Mouse (Mus musculus): Measurements from ENCODE around the gene Ndel1. TPM values are rescaled to one million over a fixed set of nuclear protein-coding genes. Genes with fewer than 3 reads are reported as not detected.
A peak's percentile ranks its signal among the peaks of the same experiment; 100 is the strongest.

Gene Ndel1
- polyA plus RNA-seq, 1 experiment from 2014 or later, result 98.8 TPM

- WGBS, result 65% methylated on average over 2 of the region's 2 CpGs
- Histone ChIP-seq H3K4me3 (no peak overlapping the region), H3K4me2 (replicated peaks) (no peak overlapping the region)
These were observed 9.4 kb downstream of the Ndel1 start for GRCm38 (mm10) chr11:68862260-68862659.

DNA sequence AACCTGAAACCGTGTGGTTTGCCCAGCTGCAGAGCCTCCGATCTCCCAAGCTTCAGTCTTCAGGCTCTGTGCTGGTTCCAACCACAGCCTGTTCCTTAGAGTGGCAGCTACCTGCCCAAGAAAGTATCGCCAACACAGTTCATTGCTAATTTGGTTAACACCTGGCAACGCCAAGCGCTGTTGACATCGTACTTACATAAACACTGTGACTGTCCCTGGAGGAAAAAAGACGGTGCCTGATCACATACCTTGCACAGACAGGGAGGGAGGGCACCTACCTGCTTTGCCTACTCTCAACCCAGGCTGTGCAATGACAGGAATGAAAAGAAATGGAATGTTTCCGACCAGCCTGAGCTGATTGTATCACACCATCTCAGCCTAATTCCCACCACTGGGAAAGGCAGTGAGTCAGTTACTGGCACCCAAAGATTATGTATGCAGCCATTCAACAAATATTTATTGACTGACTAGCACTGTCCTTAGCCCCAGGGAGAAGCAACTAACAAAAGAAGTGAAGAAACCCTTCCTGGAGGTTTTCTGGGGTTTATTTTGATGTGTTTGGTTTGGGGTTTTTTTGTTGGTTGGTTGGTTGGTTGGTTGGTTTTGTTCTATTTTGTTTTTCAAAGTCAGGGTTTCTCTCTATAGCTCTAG, 11.6 kb downstream of the Ndel1 start:
- no peaks in the 10 kb centered on the region for H3K9me3 ChIP-seq
- H3K4me3 ChIP-seq, result no peak overlapping the region
- no peak for ATAC-seq (ENCODE audit: low FRiP score, low read depth)
- H3K9ac ChIP-seq, result no peak overlapping the region
- H3K27ac ChIP-seq, result no peak overlapping the region
- no peaks in the 10 kb centered on the region for H3K36me3 ChIP-seq
- 74% methylated on average over 8 of the region's 8 CpGs for WGBS
- H3K4me1 ChIP-seq, result no peaks in the 10 kb centered on the region
- peaks cover 8% of the 10 kb centered on the region for H3K27me3 ChIP-seq
- no peak overlapping the region for H3K4me2 ChIP-seq (replicated peaks)

More at GRCm38 (mm10) chr11:68862260-68862659, 9.4 kb downstream of the Ndel1 start:
- H3K9me3 ChIP-seq, result no peaks in the 10 kb centered on the region
- H3K9ac ChIP-seq, result no peak overlapping the region
- H3K27ac ChIP-seq, result no peak overlapping the region
- no peaks in the 10 kb centered on the region for H3K36me3 ChIP-seq
- H3K4me1 ChIP-seq, result no peaks in the 10 kb centered on the region
- no peak for ATAC-seq (ENCODE audit: low FRiP score, low read depth)
- no peaks in the 10 kb centered on the region for H3K27me3 ChIP-seq

GRCm38 (mm10) chr11:68857329-68857728, 14.3 kb downstream of the Ndel1 start:
- H3K27ac ChIP-seq, result no peak overlapping the region
- WGBS, result 84% methylated on average over 3 of the region's 3 CpGs

GRCm38 (mm10) chr11:68854621-68855020, 17.0 kb downstream of the Ndel1 start:
- 90% methylated on average over 3 of the region's 3 CpGs for WGBS
- Histone ChIP-seq H3K9me3 (no peaks in the 10 kb centered on the region), H3K9ac (no peak overlapping the region), H3K4me3 (no peak overlapping the region), H3K27me3 (peaks cover 10% of the 10 kb centered on the region), H3K4me2 (replicated peaks) (no peak overlapping the region), H3K36me3 (no peaks in the 10 kb centered on the region), H3K27ac (no peak overlapping the region), H3K4me1 (peaks cover 29% of the 10 kb centered on the region)
- no peak for ATAC-seq (ENCODE audit: low FRiP score, low read depth)

More at GRCm38 (mm10) chr11:68857329-68857728, 14.3 kb downstream of the Ndel1 start:
- H3K9me3 ChIP-seq, result no peaks in the 10 kb centered on the region
- no peak for ATAC-seq (ENCODE audit: low FRiP score, low read depth)
- H3K27me3 ChIP-seq, result peaks cover 10% of the 10 kb centered on the region
- no peak overlapping the region for H3K4me2 ChIP-seq (replicated peaks)
- H3K9ac ChIP-seq, result no peak overlapping the region
- no peak overlapping the region for H3K4me3 ChIP-seq
- H3K4me1 ChIP-seq, result peaks cover 9% of the 10 kb centered on the region; the same call in 1 of the 2 replicates
- H3K36me3 ChIP-seq, result no peaks in the 10 kb centered on the region

- 42% methylated on average over 14 of the region's 14 CpGs for WGBS
These were observed 17.9 kb downstream of the Ndel1 start for GRCm38 (mm10) chr11:68853611-68854401.

GRCm38 (mm10) chr11:68852932-68853409, 18.7 kb downstream of the Ndel1 start:
- Histone ChIP-seq H3K27me3 (peaks cover 10% of the 10 kb centered on the region), H3K9ac (peak overlapping the region; percentile 97), H3K27ac (peak overlapping the region; percentile 98), H3K4me2 (replicated peaks) (peak overlapping the region; percentile 73), H3K36me3 (no peaks in the 10 kb centered on the region), H3K9me3 (no peaks in the 10 kb centered on the region), H3K4me1 (peaks cover 30% of the 10 kb centered on the region), H3K4me3 (peak overlapping the region; percentile 90)
- WGBS, result under 1% methylated on average over 41 of the region's 42 CpGs
- ATAC-seq (ENCODE audit: low FRiP score, low read depth), result peak; percentile 99

More at GRCm38 (mm10) chr11:68853611-68854401, 17.9 kb downstream of the Ndel1 start:
- Histone ChIP-seq H3K4me1 (peaks cover 30% of the 10 kb centered on the region), H3K36me3 (no peaks in the 10 kb centered on the region), H3K27ac (peak overlapping the region; percentile 61; the same call in 1 of the 2 replicates), H3K4me3 (peak overlapping the region; percentile 90), H3K27me3 (peaks cover 10% of the 10 kb centered on the region), H3K4me2 (replicated peaks) (peak overlapping the region; percentile 73), H3K9ac (peak overlapping the region; percentile 61), H3K9me3 (no peaks in the 10 kb centered on the region)
- ATAC-seq (ENCODE audit: low FRiP score, low read depth), result no peak

GRCm38 (mm10) chr11:68852486-68852901, 19.2 kb downstream of the Ndel1 start:
- 0% methylated on average over 35 of the region's 36 CpGs for WGBS

DNA sequence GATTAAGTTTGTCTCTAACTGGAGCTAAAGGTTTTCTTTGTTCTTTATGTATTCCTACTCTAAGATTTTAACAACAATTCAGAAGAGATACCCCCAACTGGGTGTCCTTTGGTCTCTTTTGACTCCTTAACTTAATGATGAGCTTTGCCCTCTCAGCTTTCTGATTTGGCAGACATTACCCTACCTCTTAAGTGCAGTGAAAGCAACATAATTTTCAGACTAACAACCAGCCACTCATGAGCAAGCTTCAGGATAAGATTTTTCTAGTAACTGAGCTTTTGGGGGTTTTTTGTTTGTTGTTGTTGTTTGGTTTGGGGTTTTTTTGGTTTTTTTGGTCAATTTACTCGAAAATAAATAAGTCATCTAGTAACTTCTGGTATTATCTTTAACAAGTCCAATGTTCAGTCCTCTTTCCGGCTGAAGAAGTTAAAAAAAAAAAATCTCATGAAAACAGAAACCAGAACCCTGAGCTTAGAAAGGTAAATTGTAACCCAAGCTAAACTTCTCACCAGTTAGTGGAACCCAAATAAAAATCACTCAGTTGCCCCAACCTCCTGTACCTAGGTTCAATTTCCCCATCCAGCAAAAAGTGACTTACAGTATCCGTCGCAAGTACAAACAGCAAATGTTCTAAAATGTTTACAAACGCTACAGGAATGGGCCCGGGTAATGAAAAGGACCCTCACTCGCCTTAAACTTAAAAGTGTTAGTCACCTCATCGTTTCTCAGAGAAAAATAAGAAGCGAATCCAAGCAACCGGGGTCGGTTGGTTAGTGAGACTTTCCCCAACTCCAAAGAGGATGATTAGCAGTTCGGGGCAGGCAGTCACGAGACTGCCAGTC, 19.8 kb downstream of the Ndel1 start:
- H3K27me3 ChIP-seq, result peaks cover 10% of the 10 kb centered on the region
- H3K27ac ChIP-seq, result peak overlapping the region; percentile 98
- H3K4me1 ChIP-seq, result peaks cover 30% of the 10 kb centered on the region
- no peak for ATAC-seq (ENCODE audit: low FRiP score, low read depth)
- 2% methylated on average over 13 of the region's 13 CpGs for WGBS
- H3K9me3 ChIP-seq, result no peaks in the 10 kb centered on the region
- H3K36me3 ChIP-seq, result no peaks in the 10 kb centered on the region
- peak overlapping the region; percentile 73 for H3K4me2 ChIP-seq (replicated peaks)
- peak overlapping the region; percentile 90 for H3K4me3 ChIP-seq
- H3K9ac ChIP-seq, result peak overlapping the region; percentile 97

More at GRCm38 (mm10) chr11:68852486-68852901, 19.2 kb downstream of the Ndel1 start:
- no peaks in the 10 kb centered on the region for H3K36me3 ChIP-seq
- H3K4me1 ChIP-seq, result peaks cover 30% of the 10 kb centered on the region
- peak overlapping the region; percentile 90 for H3K4me3 ChIP-seq
- peak; percentile 71 for ATAC-seq (ENCODE audit: low FRiP score, low read depth)
- peaks cover 10% of the 10 kb centered on the region for H3K27me3 ChIP-seq
- peak overlapping the region; percentile 73 for H3K4me2 ChIP-seq (replicated peaks)
- no peaks in the 10 kb centered on the region for H3K9me3 ChIP-seq
- H3K27ac ChIP-seq, result peak overlapping the region; percentile 98
- peak overlapping the region; percentile 97 for H3K9ac ChIP-seq

- Histone ChIP-seq H3K27me3 (peaks cover 8% of the 10 kb centered on the region), H3K36me3 (no peaks in the 10 kb centered on the region), H3K4me2 (replicated peaks) (peak overlapping the region; percentile 41), H3K4me3 (peak overlapping the region; percentile 21), H3K27ac (no peak overlapping the region), H3K9ac (peak overlapping the region; percentile 55), H3K4me1 (peaks cover 30% of the 10 kb centered on the region), H3K9me3 (no peaks in the 10 kb centered on the region)
- no peak for ATAC-seq (ENCODE audit: low FRiP score, low read depth)
- 82% methylated on average over 7 of the region's 7 CpGs for WGBS
These were observed 20.8 kb downstream of the Ndel1 start for GRCm38 (mm10) chr11:68850862-68851261.

GRCm38 (mm10) chr11:68839606-68840005, 32.1 kb downstream of the Ndel1 start:
- no peak for ATAC-seq (ENCODE audit: low FRiP score, low read depth)
- H3K9me3 ChIP-seq, result no peaks in the 10 kb centered on the region
- H3K4me3 ChIP-seq, result no peak overlapping the region
- no peak overlapping the region for H3K4me2 ChIP-seq (replicated peaks)
- 92% methylated on average over 5 of the region's 5 CpGs for WGBS
- no peaks in the 10 kb centered on the region for H3K27me3 ChIP-seq
- no peak overlapping the region for H3K9ac ChIP-seq
- no peak overlapping the region for H3K27ac ChIP-seq
- H3K36me3 ChIP-seq, result peaks cover 69% of the 10 kb centered on the region
- H3K4me1 ChIP-seq, result no peaks in the 10 kb centered on the region

DNA sequence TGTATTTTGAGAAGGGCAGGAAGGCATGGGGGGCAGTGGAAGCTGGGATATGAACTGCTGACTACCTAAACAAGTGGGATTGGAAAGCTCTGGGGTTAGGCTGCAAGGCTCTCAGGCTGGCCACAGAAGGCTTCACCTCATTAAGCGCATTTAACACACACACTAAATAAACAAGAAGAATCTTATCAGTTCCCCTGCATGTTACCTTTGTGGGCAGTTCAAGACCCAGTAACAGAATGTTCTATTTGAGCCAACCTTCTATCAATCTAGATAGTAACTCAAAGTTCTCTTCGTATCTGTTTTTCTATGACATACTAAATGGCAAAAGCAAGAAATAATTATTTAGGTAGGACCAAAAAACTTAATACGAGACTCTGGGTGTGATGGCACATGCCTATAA, 36.6 kb downstream of the Ndel1 start:
- no peak for ATAC-seq (ENCODE audit: low FRiP score, low read depth)
- Histone ChIP-seq H3K4me3 (no peak overlapping the region), H3K27me3 (no peaks in the 10 kb centered on the region), H3K27ac (no peak overlapping the region), H3K9ac (no peak overlapping the region), H3K4me1 (no peaks in the 10 kb centered on the region), H3K4me2 (replicated peaks) (no peak overlapping the region), H3K36me3 (peaks cover 80% of the 10 kb centered on the region), H3K9me3 (no peaks in the 10 kb centered on the region)
- WGBS, result 94% methylated on average over 3 of the region's 3 CpGs

All from limb, embryonic 13.5 days (tissue).